ENCODE assay signal across 1 mouse cellular context in genomic region chr4:129854615-129855014, GRCm38 (mm10).
TF ChIP-seq lines count a peak whose summit lies in the region.

No protein-coding gene starts in this region.

TF ChIP-seq in MEL, 35 proteins besides CTCF, POLR2A, EP300 and RAD21 (continued from another document):
- no peak for TF ChIP-seq POLR2AphosphoS5 (IDR thresholded peaks at IDR 0.05; ENCODE audit: borderline replicate concordance, low read depth, low read length)
